Mouse (Mus musculus) CH12.LX (cell line): Measurements from ENCODE around the gene Fgf8.

Experiments used
- EP300 ChIP-seq: IDR thresholded peaks from 2 replicates; pipeline ENCODE4 v1.6.1; 2011; ENCODE audit warnings: low read length, improper control_type of control experiment
- IRF4 ChIP-seq: IDR thresholded peaks from 2 replicates; pipeline ENCODE4 v1.6.1; 2014; ENCODE audit warnings: low read depth, mild to moderate bottlenecking, inconsistent platforms, low read length, improper control_type of control experiment
- POLR2A ChIP-seq: IDR thresholded peaks from 2 replicates; pipeline ENCODE4 v1.6.1; 2011; ENCODE audit warnings: low read depth, mild to moderate bottlenecking, improper control_type of control experiment, low read length
- RAD21 ChIP-seq: IDR thresholded peaks from 2 replicates; pipeline ENCODE4 v1.6.1; 2011; ENCODE audit warnings: low read depth, mild to moderate bottlenecking, low read length, improper control_type of control experiment, moderate library complexity
- TCF12 ChIP-seq: IDR thresholded peaks from 2 replicates; pipeline ENCODE4 v1.6.1; 2014; ENCODE audit warnings: low read depth, mild to moderate bottlenecking, inconsistent platforms, low read length, improper control_type of control experiment

DNA sequence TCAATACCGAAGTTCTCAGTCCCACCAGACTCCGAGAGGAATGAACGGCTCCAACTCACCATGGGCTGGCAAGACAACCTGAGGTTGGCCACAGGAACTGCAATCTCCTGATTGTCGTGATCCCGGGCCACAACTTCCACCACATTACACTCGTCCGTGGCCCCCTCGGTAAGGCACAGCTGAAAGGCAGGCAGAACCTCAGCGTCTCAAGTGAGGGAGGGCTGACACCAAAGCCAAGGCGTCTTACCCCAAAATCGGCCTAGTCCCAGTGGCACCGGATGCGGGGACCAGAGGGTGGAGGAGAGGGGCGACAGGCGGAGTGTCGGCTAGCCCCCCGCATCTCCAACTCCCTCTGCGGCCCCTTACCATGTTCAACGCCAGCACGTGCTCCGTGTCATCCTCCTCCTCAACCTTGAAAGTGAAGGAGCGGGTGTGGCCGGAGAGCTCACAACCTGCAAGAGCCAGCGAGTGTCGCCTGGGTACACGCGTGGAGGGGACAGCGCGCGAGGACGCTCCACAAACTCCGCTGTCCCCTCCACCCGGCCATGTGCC lies 6.1 kb upstream of the Fgf8 start:
- TF ChIP-seq EP300 (no peak), RAD21 (no peak), IRF4 (no peak), TCF12 (no peak), POLR2A (no peak)
